Mouse (Mus musculus) embryonic facial prominence, embryonic 10.5 days (tissue): ENCODE measurements around the gene Dnmt3a. TPM values are rescaled to one million over a fixed set of nuclear protein-coding genes. Genes with fewer than 3 reads are reported as not detected.

Experiments
- DNase-seq: peaks from one replicate; pipeline ENCODE4 v3.0.0-alpha.2; 2017; ENCODE audit warnings: low spot score
- H3K27ac ChIP-seq: fragments of 300-500 bp; sonication (generic); replicated peaks from 2 replicates; pipeline ENCODE4 v1.5.1; 2016; ENCODE audit warnings: mild to moderate bottlenecking
- H3K27me3 ChIP-seq: fragments of 300-500 bp; sonication (generic); replicated peaks from 2 replicates; pipeline ENCODE4 v1.6.1; 2016; ENCODE audit warnings: low read depth, mild to moderate bottlenecking; ENCODE audit not compliant: poor library complexity, severe bottlenecking
- H3K36me3 ChIP-seq: fragments of 300-500 bp; sonication (generic); replicated peaks from 2 replicates; pipeline ENCODE4 v1.6.1; 2016; ENCODE audit warnings: mild to moderate bottlenecking, moderate library complexity
- H3K4me1 ChIP-seq: fragments of 300-500 bp; sonication (generic); 2 replicates; pipeline ENCODE4 v1.6.1; 2016
- H3K4me3 ChIP-seq: fragments of 300-500 bp; sonication (generic); 2 replicates; pipeline ENCODE4 v1.5.1; 2016; ENCODE audit warnings: mild to moderate bottlenecking, moderate library complexity
- H3K9me3 ChIP-seq: fragments of 300-500 bp; sonication (generic); 2 replicates; pipeline ENCODE4 v1.6.1; 2016; ENCODE audit warnings: mild to moderate bottlenecking
- WGBS: fragments of 180-500 bp; shearing (Covaris S2); methylation state at CpG from one replicate; pipeline ENCODE4 v1.1.7; 2016; 5-methylcytosine and 5-hydroxymethylcytosine counted together
- polyA plus RNA-seq: library from polyadenylated mRNA; unstranded; fragments of >200 nt; fragmentation: Nextera tagmentation; extraction: Ambion mirVana; gene quantifications from 2 replicates; pipeline ENCODE4 v1.2.1, GENCODE M21; 2016

Gene Dnmt3a
- polyA plus RNA-seq, 1 experiment from 2014 or later = 179 TPM

- H3K4me1 ChIP-seq = peaks cover 15% of the 10 kb centered on the region
- H3K27me3 ChIP-seq = peaks cover 14% of the 10 kb centered on the region
- peak overlapping the region; percentile 93 for H3K27ac ChIP-seq
- peak overlapping the region; percentile 71 for H3K4me3 ChIP-seq
- 3% methylated on average over 53 of the region's 53 CpGs for WGBS
- H3K36me3 ChIP-seq = no peaks in the 10 kb centered on the region
- H3K9me3 ChIP-seq = 0 out of 2 replicates have a peak, but pooled peaks cover 3% of the 10 kb centered on the region
- DNase-seq = peak; percentile 94
These were observed 154.2 kb downstream of the Dnmt3a start for GRCm38 (mm10) chr12:3959791-3960543.

GRCm38 (mm10) chr12:3960553-3960952 is 154.7 kb downstream of the Dnmt3a start:
- Histone ChIP-seq H3K4me3 (peak overlapping the region; percentile 71), H3K27me3 (peaks cover 8% of the 10 kb centered on the region), H3K9me3 (0 out of 2 replicates have a peak, but pooled peaks cover 3% of the 10 kb centered on the region), H3K4me1 (peaks cover 15% of the 10 kb centered on the region), H3K27ac (peak overlapping the region; percentile 93), H3K36me3 (no peaks in the 10 kb centered on the region)
- DNase-seq = no peak
- WGBS = 49% methylated on average over 4 of the region's 4 CpGs

Other genes with a start within 250 kb of the Dnmt3a start
- 37.8 and 43.2 TPM in 2 replicates for gene Dtnb, start 233.6 kb upstream of the Dnmt3a start, polyA plus RNA-seq
- 6.3 and 17.0 TPM in 2 replicates for gene Pomc, start 148.9 kb downstream of the Dnmt3a start, polyA plus RNA-seq
- 7.3 and 8.4 TPM in 2 replicates for gene Efr3b, start 232.9 kb downstream of the Dnmt3a start, polyA plus RNA-seq